Mouse (Mus musculus): Measurements from ENCODE around the gene Itga4.

Gene Itga4

DNA sequence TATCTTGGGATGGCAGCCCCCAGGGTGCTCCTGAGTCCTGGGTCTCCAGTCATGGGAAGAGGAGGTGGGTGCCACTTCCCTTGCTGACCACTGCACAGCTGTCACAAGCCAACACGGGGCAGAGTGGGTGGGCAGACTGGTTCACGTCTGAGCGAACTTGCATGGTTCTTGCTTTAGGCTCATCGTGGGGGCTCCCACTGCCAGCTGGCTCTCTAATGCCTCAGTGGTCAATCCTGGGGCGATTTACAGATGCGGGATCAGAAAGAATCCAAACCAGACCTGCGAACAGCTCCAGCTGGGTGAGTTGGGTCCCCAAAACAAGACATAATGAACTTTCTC lies 744 bp downstream of the Itga4 start:
- Histone ChIP-seq H3K4me1 (replicated peaks; ENCODE audit: low read depth, low read length) (peaks cover 11% of the 10 kb centered on the region; the same call in 1 of the 2 replicates), H3K4me3 (replicated peaks; ENCODE audit: low read length) (peak overlapping the region; percentile 81), H3K27me3 (ENCODE audit: insufficient read depth, low read length) (peaks cover 30% of the 10 kb centered on the region), H3K36me3 (ENCODE audit: insufficient read depth, low read length) (no peaks in the 10 kb centered on the region), H3K9me3 (ENCODE audit: low read length) (no peaks in the 10 kb centered on the region)
- TF ChIP-seq POU5F1 (IDR thresholded peaks at IDR 0.05; ENCODE audit: borderline replicate concordance, low read length) (no peak), NANOG (IDR thresholded peaks at IDR 0.05; ENCODE audit: borderline replicate concordance, low read length) (no peak), CTCF (conservative IDR thresholded peaks at IDR 0.05; ENCODE audit: low read length) (no peak)

DNA sequence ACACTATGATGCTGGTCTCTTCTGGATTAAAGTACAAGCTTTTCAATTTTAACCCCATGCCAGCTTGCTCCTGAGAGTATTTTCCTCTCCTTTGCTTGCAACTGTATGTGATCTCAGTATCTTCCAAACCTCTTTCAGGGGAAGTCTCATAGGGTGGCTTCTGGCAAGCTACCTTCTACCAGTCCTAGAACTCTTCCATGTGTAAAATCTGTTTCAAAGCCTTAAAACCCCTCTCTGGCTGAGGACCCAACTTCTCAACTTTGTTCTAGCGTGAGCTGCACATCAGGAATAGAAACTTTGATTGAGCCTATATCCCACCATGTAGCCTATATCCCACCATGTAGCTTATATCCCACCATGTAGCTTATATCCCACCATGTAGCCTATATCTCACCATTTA lies 1.1 kb downstream of the Itga4 start:
- Histone ChIP-seq H3K27me3 (ENCODE audit: insufficient read depth, low read length) (peaks cover 30% of the 10 kb centered on the region), H3K4me3 (replicated peaks; ENCODE audit: low read length) (no peak overlapping the region), H3K36me3 (ENCODE audit: insufficient read depth, low read length) (no peaks in the 10 kb centered on the region), H3K9me3 (ENCODE audit: low read length) (no peaks in the 10 kb centered on the region), H3K4me1 (replicated peaks; ENCODE audit: low read depth, low read length) (peaks cover 11% of the 10 kb centered on the region; the same call in 1 of the 2 replicates)
- TF ChIP-seq CTCF (conservative IDR thresholded peaks at IDR 0.05; ENCODE audit: low read length) (no peak), NANOG (IDR thresholded peaks at IDR 0.05; ENCODE audit: borderline replicate concordance, low read length) (no peak)

GRCm38 (mm10) chr2:79256880-79257279 lies 1.7 kb downstream of the Itga4 start:
- Histone ChIP-seq H3K27me3 (ENCODE audit: insufficient read depth, low read length) (peaks cover 30% of the 10 kb centered on the region), H3K9me3 (ENCODE audit: low read length) (no peaks in the 10 kb centered on the region), H3K4me1 (replicated peaks; ENCODE audit: low read depth, low read length) (peaks cover 11% of the 10 kb centered on the region; the same call in 1 of the 2 replicates), H3K4me3 (replicated peaks; ENCODE audit: low read length) (no peak overlapping the region), H3K36me3 (ENCODE audit: insufficient read depth, low read length) (no peaks in the 10 kb centered on the region)
- TF ChIP-seq POU5F1 (IDR thresholded peaks at IDR 0.05; ENCODE audit: borderline replicate concordance, low read length) (no peak), NANOG (IDR thresholded peaks at IDR 0.05; ENCODE audit: borderline replicate concordance, low read length) (no peak), CTCF (conservative IDR thresholded peaks at IDR 0.05; ENCODE audit: low read length) (no peak)

- Histone ChIP-seq H3K27me3 (ENCODE audit: insufficient read depth, low read length) (peaks cover 30% of the 10 kb centered on the region), H3K4me1 (replicated peaks; ENCODE audit: low read depth, low read length) (peaks cover 11% of the 10 kb centered on the region; the same call in 1 of the 2 replicates), H3K4me3 (replicated peaks; ENCODE audit: low read length) (no peak overlapping the region), H3K36me3 (ENCODE audit: insufficient read depth, low read length) (no peaks in the 10 kb centered on the region), H3K9me3 (ENCODE audit: low read length) (no peaks in the 10 kb centered on the region)
- TF ChIP-seq POU5F1 (IDR thresholded peaks at IDR 0.05; ENCODE audit: borderline replicate concordance, low read length) (no peak), CTCF (conservative IDR thresholded peaks at IDR 0.05; ENCODE audit: low read length) (no peak), NANOG (IDR thresholded peaks at IDR 0.05; ENCODE audit: borderline replicate concordance, low read length) (no peak)
Measured at GRCm38 (mm10) chr2:79257411-79257810, 2.2 kb downstream of the Itga4 start.

DNA sequence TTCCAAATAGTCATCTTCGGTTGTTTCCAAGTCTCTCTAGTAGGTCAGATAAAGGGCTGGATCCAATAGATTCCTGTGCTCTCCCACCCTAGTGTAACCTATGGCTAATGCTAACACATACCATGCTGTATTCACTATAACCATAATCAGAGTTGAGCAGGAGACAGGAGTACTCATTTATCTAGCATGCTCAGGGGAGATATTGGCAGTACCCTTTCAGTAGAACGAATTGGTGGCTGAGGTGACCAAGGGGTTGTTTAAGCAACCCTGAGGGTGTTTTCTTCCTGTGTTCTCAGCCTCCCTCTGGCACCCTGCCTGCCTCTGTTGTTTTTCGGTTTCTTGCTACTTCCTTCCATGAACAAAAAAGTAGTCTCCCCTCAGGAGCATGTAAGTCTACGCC lies 4.1 kb downstream of the Itga4 start:
- H3K4me3 ChIP-seq (replicated peaks; ENCODE audit: low read length), result no peak overlapping the region
- H3K4me1 ChIP-seq (replicated peaks; ENCODE audit: low read depth, low read length), result peaks cover 11% of the 10 kb centered on the region; the same call in 1 of the 2 replicates
- TF ChIP-seq POU5F1 (IDR thresholded peaks at IDR 0.05; ENCODE audit: borderline replicate concordance, low read length) (no peak), CTCF (conservative IDR thresholded peaks at IDR 0.05; ENCODE audit: low read length) (no peak), NANOG (IDR thresholded peaks at IDR 0.05; ENCODE audit: borderline replicate concordance, low read length) (no peak)
- H3K27me3 ChIP-seq (ENCODE audit: insufficient read depth, low read length), result peaks cover 26% of the 10 kb centered on the region
- no peaks in the 10 kb centered on the region for H3K9me3 ChIP-seq (ENCODE audit: low read length)
- H3K36me3 ChIP-seq (ENCODE audit: insufficient read depth, low read length), result no peaks in the 10 kb centered on the region

GRCm38 (mm10) chr2:79265665-79266064 lies 10.4 kb downstream of the Itga4 start:
- no peak for TF ChIP-seq NANOG (IDR thresholded peaks at IDR 0.05; ENCODE audit: borderline replicate concordance, low read length)
- TF ChIP-seq CTCF (conservative IDR thresholded peaks at IDR 0.05; ENCODE audit: low read length), result peak; percentile 85
- H3K9me3 ChIP-seq (ENCODE audit: low read length), result no peaks in the 10 kb centered on the region
- no peaks in the 10 kb centered on the region for H3K36me3 ChIP-seq (ENCODE audit: insufficient read depth, low read length)
- H3K4me1 ChIP-seq (replicated peaks; ENCODE audit: low read depth, low read length), result no peaks in the 10 kb centered on the region
- no peaks in the 10 kb centered on the region for H3K27me3 ChIP-seq (ENCODE audit: insufficient read depth, low read length)
- H3K4me3 ChIP-seq (replicated peaks; ENCODE audit: low read length), result no peak overlapping the region

GRCm38 (mm10) chr2:79266480-79266879 lies 11.3 kb downstream of the Itga4 start:
- H3K36me3 ChIP-seq (ENCODE audit: insufficient read depth, low read length), result no peaks in the 10 kb centered on the region
- H3K9me3 ChIP-seq (ENCODE audit: low read length), result no peaks in the 10 kb centered on the region
- no peaks in the 10 kb centered on the region for H3K27me3 ChIP-seq (ENCODE audit: insufficient read depth, low read length)
- no peak overlapping the region for H3K4me3 ChIP-seq (replicated peaks; ENCODE audit: low read length)
- TF ChIP-seq CTCF (conservative IDR thresholded peaks at IDR 0.05; ENCODE audit: low read length), result no peak
- no peak for TF ChIP-seq NANOG (IDR thresholded peaks at IDR 0.05; ENCODE audit: borderline replicate concordance, low read length)
- no peak for TF ChIP-seq POU5F1 (IDR thresholded peaks at IDR 0.05; ENCODE audit: borderline replicate concordance, low read length)
- no peaks in the 10 kb centered on the region for H3K4me1 ChIP-seq (replicated peaks; ENCODE audit: low read depth, low read length)

DNA sequence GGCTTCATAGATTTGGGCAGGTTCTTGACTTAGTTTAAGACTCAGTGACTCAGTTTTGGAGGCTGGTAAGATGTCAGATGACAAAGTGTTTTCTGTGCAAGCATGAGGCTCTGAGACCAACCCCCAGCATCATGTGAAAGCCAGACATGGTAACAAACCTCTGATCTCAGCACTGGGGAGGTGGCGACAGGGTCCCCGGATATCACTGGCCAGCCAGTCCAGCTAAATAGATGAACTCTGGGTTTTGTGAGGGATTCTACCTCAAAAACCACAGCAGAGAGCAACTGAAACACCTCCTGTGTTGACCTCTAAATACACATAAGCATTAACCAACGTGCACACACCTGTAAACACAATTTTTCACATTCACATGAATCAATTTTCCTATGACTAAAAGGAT lies 12.0 kb downstream of the Itga4 start:
- TF ChIP-seq NANOG (IDR thresholded peaks at IDR 0.05; ENCODE audit: borderline replicate concordance, low read length) (no peak), CTCF (conservative IDR thresholded peaks at IDR 0.05; ENCODE audit: low read length) (no peak), POU5F1 (IDR thresholded peaks at IDR 0.05; ENCODE audit: borderline replicate concordance, low read length) (no peak)
- H3K9me3 ChIP-seq (ENCODE audit: low read length), result no peaks in the 10 kb centered on the region
- no peaks in the 10 kb centered on the region for H3K4me1 ChIP-seq (replicated peaks; ENCODE audit: low read depth, low read length)
- H3K27me3 ChIP-seq (ENCODE audit: insufficient read depth, low read length), result no peaks in the 10 kb centered on the region
- no peak overlapping the region for H3K4me3 ChIP-seq (replicated peaks; ENCODE audit: low read length)
- H3K36me3 ChIP-seq (ENCODE audit: insufficient read depth, low read length), result no peaks in the 10 kb centered on the region

GRCm38 (mm10) chr2:79268863-79269262 lies 13.6 kb downstream of the Itga4 start:
- no peaks in the 10 kb centered on the region for H3K36me3 ChIP-seq (ENCODE audit: insufficient read depth, low read length)
- H3K4me1 ChIP-seq (replicated peaks; ENCODE audit: low read depth, low read length), result no peaks in the 10 kb centered on the region
- H3K27me3 ChIP-seq (ENCODE audit: insufficient read depth, low read length), result no peaks in the 10 kb centered on the region
- TF ChIP-seq NANOG (IDR thresholded peaks at IDR 0.05; ENCODE audit: borderline replicate concordance, low read length) (no peak), POU5F1 (IDR thresholded peaks at IDR 0.05; ENCODE audit: borderline replicate concordance, low read length) (no peak), CTCF (conservative IDR thresholded peaks at IDR 0.05; ENCODE audit: low read length) (no peak)
- no peak overlapping the region for H3K4me3 ChIP-seq (replicated peaks; ENCODE audit: low read length)
- no peaks in the 10 kb centered on the region for H3K9me3 ChIP-seq (ENCODE audit: low read length)
